Mouse (Mus musculus): Measurements from ENCODE around the gene Sft2d1. TPM values are rescaled to one million over a fixed set of nuclear protein-coding genes. Genes with fewer than 3 reads are reported as not detected.

Gene Sft2d1
- polyA plus RNA-seq, 1 experiment from 2014 or later: 195 TPM

DNA sequence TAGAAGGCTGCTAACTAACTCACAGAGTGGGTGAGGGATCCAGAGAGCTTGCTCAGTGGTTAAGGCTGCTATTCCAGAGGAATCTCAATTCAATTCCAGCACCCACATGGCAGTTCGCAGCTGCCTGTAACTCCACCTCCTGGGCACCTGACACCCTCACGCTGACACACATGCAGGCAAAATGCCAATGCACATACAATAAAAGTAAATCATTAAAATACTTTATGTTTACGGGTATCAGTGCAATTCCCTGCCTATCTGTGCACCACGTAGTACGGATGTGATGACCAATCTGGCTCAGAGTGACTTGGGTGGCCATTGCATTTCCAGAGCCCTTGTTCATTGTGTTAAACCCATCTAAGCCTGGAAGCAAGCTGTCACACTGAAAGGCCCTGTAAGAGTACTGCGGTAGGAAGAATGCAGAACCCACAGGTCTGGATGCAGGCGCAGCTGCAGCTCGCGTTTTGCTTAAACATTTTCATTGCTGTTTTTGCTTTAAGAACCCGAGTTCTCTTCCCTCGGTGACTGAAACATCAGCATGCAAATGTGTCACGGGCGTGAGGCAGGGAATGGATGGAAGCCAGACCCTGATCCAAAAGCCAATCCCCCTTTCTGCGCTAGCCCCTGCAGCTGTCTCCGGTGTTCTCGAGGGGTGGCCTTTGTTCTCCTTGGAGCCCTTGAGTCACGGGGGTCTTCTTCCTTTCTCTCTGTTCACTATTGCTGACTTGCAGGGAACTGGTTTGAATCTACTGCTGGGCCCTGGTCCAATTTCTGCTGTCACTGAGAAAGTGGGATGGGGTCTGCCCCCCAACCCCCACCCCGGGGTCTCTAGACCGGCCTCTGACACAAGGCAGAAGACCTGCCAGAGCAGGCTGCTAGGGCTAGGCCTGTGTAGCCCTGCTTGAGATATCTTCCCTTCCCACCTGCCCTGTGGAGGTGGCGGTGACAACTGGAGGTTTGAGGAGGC, 56.9 kb downstream of the Sft2d1 start:
- H3K36me3 ChIP-seq (ENCODE audit: control insufficient read depth, insufficient read depth, low read length): no peaks in the 10 kb centered on the region
- 6% methylated on average over 20 of the region's 20 CpGs for WGBS
- H3K4me1 ChIP-seq (ENCODE audit: control insufficient read depth, insufficient read depth, low read length): peaks cover 36% of the 10 kb centered on the region
- peak overlapping the region; percentile 52 for H3K9ac ChIP-seq (replicated peaks; ENCODE audit: low read depth, low read length)
- H3K9me3 ChIP-seq (ENCODE audit: control insufficient read depth, low read length): no peaks in the 10 kb centered on the region
- H3K4me2 ChIP-seq (ENCODE audit: low read depth, low read length): peak overlapping the region; percentile 39; the same call in 1 of the 2 replicates
- no peaks in the 10 kb centered on the region; the same call in 1 of the 2 replicates for H3K27me3 ChIP-seq (ENCODE audit: control insufficient read depth, insufficient read depth, low read length)
- peak; percentile 63 for ATAC-seq (ENCODE audit: low read depth)
- no peak overlapping the region for H3K4me3 ChIP-seq (ENCODE audit: low read depth, low read length)
- peak overlapping the region; percentile 99 for H3K27ac ChIP-seq (ENCODE audit: low read depth, low read length)

DNA sequence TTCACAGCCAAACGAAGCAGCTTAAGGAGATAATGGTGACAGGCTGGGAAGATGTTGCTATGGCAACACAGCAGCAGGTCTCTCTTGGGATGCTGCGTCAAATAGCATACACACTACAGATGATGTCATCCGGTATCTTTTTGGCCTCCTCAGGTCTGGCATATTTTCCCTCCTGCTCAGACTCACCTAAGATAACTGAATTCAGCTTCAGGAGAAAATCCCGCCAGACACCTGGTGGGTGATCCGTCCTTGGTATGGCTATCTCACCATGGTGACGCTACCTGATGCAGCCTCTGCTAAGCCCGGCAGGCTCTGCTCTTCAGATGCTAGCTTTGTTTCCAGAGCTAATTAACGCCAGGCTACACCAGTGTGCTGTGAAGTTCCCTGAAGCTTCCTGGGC, 57.7 kb downstream of the Sft2d1 start:
- H3K4me1 ChIP-seq (ENCODE audit: control insufficient read depth, insufficient read depth, low read length): peaks cover 42% of the 10 kb centered on the region
- no peaks in the 10 kb centered on the region for H3K9me3 ChIP-seq (ENCODE audit: control insufficient read depth, low read length)
- ATAC-seq (ENCODE audit: low read depth): peak; percentile 73
- H3K4me3 ChIP-seq (ENCODE audit: low read depth, low read length): no peak overlapping the region
- peak overlapping the region; percentile 99 for H3K27ac ChIP-seq (ENCODE audit: low read depth, low read length)
- H3K4me2 ChIP-seq (ENCODE audit: low read depth, low read length): peak overlapping the region; percentile 39; the same call in 1 of the 2 replicates
- H3K9ac ChIP-seq (replicated peaks; ENCODE audit: low read depth, low read length): peak overlapping the region; percentile 52
- no peaks in the 10 kb centered on the region for H3K36me3 ChIP-seq (ENCODE audit: control insufficient read depth, insufficient read depth, low read length)
- no peaks in the 10 kb centered on the region for H3K27me3 ChIP-seq (ENCODE audit: control insufficient read depth, insufficient read depth, low read length)
- WGBS: 8% methylated on average over 8 of the region's 8 CpGs

DNA sequence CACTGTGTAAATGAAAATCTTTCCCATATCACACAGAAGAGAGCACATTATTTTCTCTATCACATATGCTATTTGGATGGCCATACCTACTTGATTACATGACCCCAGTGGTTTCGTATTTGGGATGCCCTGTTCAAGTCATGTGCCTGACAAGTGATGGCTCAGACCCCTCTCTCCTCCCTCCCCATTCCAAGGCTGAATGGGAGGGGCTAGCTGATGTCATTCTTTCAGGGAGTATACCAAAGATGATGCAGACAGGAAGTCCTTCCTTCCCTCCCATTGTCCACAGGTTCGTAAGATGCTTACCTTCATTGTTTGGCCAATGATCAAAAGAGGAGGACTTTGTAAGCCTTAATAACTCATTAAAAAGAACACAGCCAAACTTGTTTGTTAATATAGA, 58.3 kb downstream of the Sft2d1 start:
- Histone ChIP-seq H3K27me3 (ENCODE audit: control insufficient read depth, insufficient read depth, low read length) (no peaks in the 10 kb centered on the region), H3K9me3 (ENCODE audit: control insufficient read depth, low read length) (no peaks in the 10 kb centered on the region), H3K4me2 (ENCODE audit: low read depth, low read length) (peak overlapping the region; percentile 39; the same call in 1 of the 2 replicates), H3K36me3 (ENCODE audit: control insufficient read depth, insufficient read depth, low read length) (no peaks in the 10 kb centered on the region), H3K4me1 (ENCODE audit: control insufficient read depth, insufficient read depth, low read length) (peaks cover 42% of the 10 kb centered on the region), H3K4me3 (ENCODE audit: low read depth, low read length) (no peak overlapping the region), H3K9ac (replicated peaks; ENCODE audit: low read depth, low read length) (peak overlapping the region; percentile 52), H3K27ac (ENCODE audit: low read depth, low read length) (peak overlapping the region; percentile 99)
- WGBS: 38% methylated on average over 2 of the region's 2 CpGs
- no peak for ATAC-seq (ENCODE audit: low read depth)

DNA sequence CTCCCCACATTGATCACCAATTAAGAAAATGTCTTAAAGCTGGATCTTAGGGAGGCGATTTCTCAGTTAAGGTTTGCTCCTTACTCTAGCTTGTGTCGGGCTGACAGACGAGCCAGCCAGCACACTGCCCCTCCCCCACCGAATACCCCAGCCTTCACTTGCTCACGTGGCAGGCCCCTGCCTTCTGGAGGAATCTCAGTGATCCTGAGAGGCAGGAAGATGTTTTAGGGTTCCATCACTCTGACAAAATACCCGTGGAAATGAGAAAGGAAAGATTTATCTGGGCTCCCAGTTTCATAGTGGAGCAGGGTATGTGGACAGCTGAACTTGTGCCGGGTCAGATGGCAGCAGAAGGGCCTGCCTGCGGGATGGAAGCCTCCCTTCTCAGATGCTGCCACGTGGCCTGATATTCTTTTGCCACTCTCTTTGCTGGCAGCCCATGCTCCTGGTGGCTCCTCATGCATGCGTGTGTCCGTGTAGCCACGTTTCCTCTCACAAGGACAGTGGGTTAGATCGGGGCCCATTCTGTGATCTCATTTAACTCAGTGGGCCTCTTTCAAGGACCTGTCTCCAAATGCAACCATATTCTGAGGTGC, 59.8 kb downstream of the Sft2d1 start:
- Histone ChIP-seq H3K4me3 (ENCODE audit: low read depth, low read length) (no peak overlapping the region), H3K36me3 (ENCODE audit: control insufficient read depth, insufficient read depth, low read length) (no peaks in the 10 kb centered on the region), H3K27ac (ENCODE audit: low read depth, low read length) (peak overlapping the region; percentile 93), H3K9me3 (ENCODE audit: control insufficient read depth, low read length) (no peaks in the 10 kb centered on the region), H3K4me2 (ENCODE audit: low read depth, low read length) (no peak overlapping the region), H3K4me1 (ENCODE audit: control insufficient read depth, insufficient read depth, low read length) (peaks cover 42% of the 10 kb centered on the region), H3K9ac (replicated peaks; ENCODE audit: low read depth, low read length) (no peak overlapping the region; the same call in 1 of the 2 replicates), H3K27me3 (ENCODE audit: control insufficient read depth, insufficient read depth, low read length) (no peaks in the 10 kb centered on the region)
- ATAC-seq (ENCODE audit: low read depth): no peak
- WGBS: 18% methylated on average over 13 of the region's 13 CpGs

DNA sequence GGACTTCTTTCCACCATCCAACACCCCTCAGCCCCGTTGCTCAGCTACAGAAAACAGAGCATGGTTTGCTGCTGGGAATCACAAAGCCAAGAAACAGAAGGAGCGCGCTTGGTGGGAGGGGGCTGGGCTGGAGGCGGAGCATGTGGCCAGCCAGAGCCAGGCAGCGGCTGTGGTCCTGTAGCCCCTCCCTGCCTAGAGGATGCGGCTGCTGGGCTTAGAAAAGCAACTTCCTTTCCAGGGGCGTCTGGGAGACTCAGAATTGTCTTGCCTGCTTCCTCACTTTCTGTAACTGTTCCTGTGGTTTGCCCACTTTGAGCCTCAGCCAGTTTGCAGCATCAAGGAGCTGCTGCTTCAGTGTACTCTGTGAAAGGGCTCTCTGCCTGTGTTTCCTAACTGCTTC, 60.9 kb downstream of the Sft2d1 start:
- Histone ChIP-seq H3K9me3 (ENCODE audit: control insufficient read depth, low read length) (no peaks in the 10 kb centered on the region), H3K4me3 (ENCODE audit: low read depth, low read length) (peak overlapping the region; percentile 29), H3K27ac (ENCODE audit: low read depth, low read length) (peak overlapping the region; percentile 93), H3K4me1 (ENCODE audit: control insufficient read depth, insufficient read depth, low read length) (peaks cover 40% of the 10 kb centered on the region), H3K4me2 (ENCODE audit: low read depth, low read length) (peak overlapping the region; percentile 66), H3K36me3 (ENCODE audit: control insufficient read depth, insufficient read depth, low read length) (no peaks in the 10 kb centered on the region), H3K27me3 (ENCODE audit: control insufficient read depth, insufficient read depth, low read length) (no peaks in the 10 kb centered on the region), H3K9ac (replicated peaks; ENCODE audit: low read depth, low read length) (peak overlapping the region; percentile 62)
- WGBS: 0% methylated on average over 7 of the region's 7 CpGs
- ATAC-seq (ENCODE audit: low read depth): peak; percentile 81

DNA sequence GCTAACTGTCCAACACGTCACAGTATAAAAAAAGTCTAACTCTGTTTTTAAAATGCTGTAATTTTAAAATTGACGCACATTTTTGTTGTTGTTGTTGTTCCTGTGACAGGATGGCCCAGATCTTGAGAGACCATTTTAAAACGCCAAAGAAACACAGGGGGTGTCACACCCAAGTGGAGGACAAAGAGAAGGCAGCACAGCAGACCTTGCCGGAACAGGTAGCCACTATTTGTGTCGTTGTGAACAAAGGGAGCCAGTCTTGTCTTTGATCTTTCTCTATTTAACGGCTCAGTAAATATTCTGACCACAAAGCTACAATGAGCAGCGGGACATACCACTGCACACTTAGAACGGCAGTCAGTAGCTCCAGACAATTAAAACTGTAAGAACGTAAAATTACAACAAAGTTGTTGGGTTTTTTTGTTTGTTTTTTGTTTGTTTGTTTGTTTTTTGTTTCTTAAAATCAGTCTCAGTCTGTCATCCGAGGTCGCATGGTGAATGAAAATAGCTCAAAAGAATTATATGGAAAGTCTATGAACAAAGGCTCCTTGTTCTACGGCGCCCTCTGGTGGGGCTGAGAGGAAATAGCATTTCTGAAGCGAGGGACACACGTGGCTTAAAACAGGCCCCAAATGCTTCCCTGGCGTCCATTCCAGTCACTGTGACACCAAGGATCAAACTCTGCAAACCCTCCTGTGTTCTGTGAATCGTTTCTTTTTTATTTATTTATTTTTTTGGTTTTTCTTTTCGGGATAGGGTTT, 61.6 kb downstream of the Sft2d1 start:
- Histone ChIP-seq H3K4me1 (ENCODE audit: control insufficient read depth, insufficient read depth, low read length) (peaks cover 34% of the 10 kb centered on the region), H3K9ac (replicated peaks; ENCODE audit: low read depth, low read length) (peak overlapping the region; percentile 62), H3K4me2 (ENCODE audit: low read depth, low read length) (peak overlapping the region; percentile 66), H3K9me3 (ENCODE audit: control insufficient read depth, low read length) (no peaks in the 10 kb centered on the region), H3K4me3 (ENCODE audit: low read depth, low read length) (peak overlapping the region; percentile 29), H3K27me3 (ENCODE audit: control insufficient read depth, insufficient read depth, low read length) (no peaks in the 10 kb centered on the region), H3K36me3 (ENCODE audit: control insufficient read depth, insufficient read depth, low read length) (no peaks in the 10 kb centered on the region), H3K27ac (ENCODE audit: low read depth, low read length) (peak overlapping the region; percentile 93)
- WGBS: under 1% methylated on average over 18 of the region's 18 CpGs
- ATAC-seq (ENCODE audit: low read depth): peak; percentile 19

Other genes starting within 250 kb of the Sft2d1 start
- 0.33 TPM in 1 of 2 replicates, not detected in the other for gene Gm49673, start 163.3 kb upstream of the Sft2d1 start, polyA plus RNA-seq (2014; fragmentation: Nextera tagmentation; extraction: Ambion mirVana)
- 8.3 and 11.7 TPM in 2 replicates for gene Rnaset2a, start 163.0 kb upstream of the Sft2d1 start, polyA plus RNA-seq (2014; fragmentation: Nextera tagmentation; extraction: Ambion mirVana)
- 30.9 and 34.9 TPM in 2 replicates for gene Fgfr1op, start 145.6 kb upstream of the Sft2d1 start, polyA plus RNA-seq (2014; fragmentation: Nextera tagmentation; extraction: Ambion mirVana)
- not detected in 2 replicates for gene Ccr6, start 75.1 kb upstream of the Sft2d1 start, polyA plus RNA-seq (2014; fragmentation: Nextera tagmentation; extraction: Ambion mirVana)
- gene Mpc1, start 28.2 kb upstream of the Sft2d1 start, polyA plus RNA-seq (2014; fragmentation: Nextera tagmentation; extraction: Ambion mirVana): 408 and 480 TPM in 2 replicates
- 17.0 and 20.6 TPM in 2 replicates for gene Prr18, start 26.4 kb downstream of the Sft2d1 start, polyA plus RNA-seq (2014; fragmentation: Nextera tagmentation; extraction: Ambion mirVana)
- gene T2, start 44.9 kb downstream of the Sft2d1 start, polyA plus RNA-seq (2014; fragmentation: Nextera tagmentation; extraction: Ambion mirVana): 0.81 and 0.96 TPM in 2 replicates
- gene T, start 123.3 kb downstream of the Sft2d1 start, polyA plus RNA-seq (2014; fragmentation: Nextera tagmentation; extraction: Ambion mirVana): 0.37 and 0.44 TPM in 2 replicates
- gene Pde10a, start 214.3 kb downstream of the Sft2d1 start, polyA plus RNA-seq (2014; fragmentation: Nextera tagmentation; extraction: Ambion mirVana): 16.2 and 17.0 TPM in 2 replicates

All from neural tube, embryonic 14.5 days (tissue).